Mouse (Mus musculus) E14TG2a.4 (cell line): ENCODE results near the gene Rraga.
"Not testable (repeated sequence)": the region's sequence is repeated elsewhere in the genome, so short reads cannot be mapped to it uniquely, and the experiment has no call there.

Experiments used
- H3K27me3 ChIP-seq: 2 replicates; pipeline ENCODE4 v1.6.1; 2014; ENCODE audit warnings: low read length, control low read depth; ENCODE audit not compliant: insufficient read depth
- H3K36me3 ChIP-seq: 2 replicates; pipeline ENCODE4 v1.6.1; 2014; ENCODE audit warnings: low read length, control low read depth; ENCODE audit not compliant: insufficient read depth
- H3K4me1 ChIP-seq: replicated peaks from 2 replicates; pipeline ENCODE4 v1.6.1; 2014; ENCODE audit warnings: low read depth, low read length, control low read depth
- H3K4me3 ChIP-seq: replicated peaks from 2 replicates; pipeline ENCODE4 v1.5.1; 2014; ENCODE audit warnings: mild to moderate bottlenecking, low read length
- H3K9me3 ChIP-seq: 2 replicates; pipeline ENCODE4 v1.6.1; 2014; ENCODE audit warnings: low read length, control low read depth
- CTCF ChIP-seq: conservative IDR thresholded peaks from 2 replicates; pipeline ENCODE4 v1.5.1; 2014; ENCODE audit warnings: low read length
- NANOG ChIP-seq: IDR thresholded peaks from 2 replicates; pipeline ENCODE4 v1.6.1; 2014; ENCODE audit warnings: borderline replicate concordance, low read length, mixed read lengths
- POU5F1 ChIP-seq: IDR thresholded peaks from 2 replicates; pipeline ENCODE4 v1.6.1; 2014; ENCODE audit warnings: low read length, borderline replicate concordance

Gene Rraga

DNA sequence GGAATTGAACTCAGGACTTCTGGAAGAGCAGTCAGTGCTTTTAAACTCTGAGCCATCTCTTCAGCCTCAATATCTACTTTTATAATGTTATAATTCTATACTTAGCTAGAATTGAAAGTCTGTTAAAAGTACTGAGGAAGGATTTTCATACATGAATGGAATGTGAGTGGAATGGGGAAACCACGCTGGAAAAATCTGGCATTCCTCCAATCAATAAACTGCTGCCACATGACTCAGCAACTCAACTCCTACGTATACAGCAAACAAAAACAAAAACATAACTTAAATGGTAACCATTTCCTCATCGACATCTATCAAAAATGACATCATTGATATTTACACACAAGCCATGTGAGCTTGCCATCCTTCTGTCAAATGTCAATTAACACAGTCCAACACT is 46.6 kb downstream of the Rraga start:
- Histone ChIP-seq H3K4me3 (no peak overlapping the region), H3K27me3 (no peaks in the 10 kb centered on the region), H3K9me3 (no peaks in the 10 kb centered on the region), H3K36me3 (no peaks in the 10 kb centered on the region), H3K4me1 (no peaks in the 10 kb centered on the region)
- TF ChIP-seq POU5F1 (no peak), NANOG (no peak)

- H3K4me3 ChIP-seq, H3K36me3 ChIP-seq, H3K27me3 ChIP-seq, H3K9me3 ChIP-seq, H3K4me1 ChIP-seq: not testable (repeated sequence)
- 0 out of 2 replicates have a peak, but pooled peaks have one; percentile 9 for TF ChIP-seq CTCF
Measured at GRCm38 (mm10) chr4:86622532-86622931, 47.1 kb downstream of the Rraga start.

DNA sequence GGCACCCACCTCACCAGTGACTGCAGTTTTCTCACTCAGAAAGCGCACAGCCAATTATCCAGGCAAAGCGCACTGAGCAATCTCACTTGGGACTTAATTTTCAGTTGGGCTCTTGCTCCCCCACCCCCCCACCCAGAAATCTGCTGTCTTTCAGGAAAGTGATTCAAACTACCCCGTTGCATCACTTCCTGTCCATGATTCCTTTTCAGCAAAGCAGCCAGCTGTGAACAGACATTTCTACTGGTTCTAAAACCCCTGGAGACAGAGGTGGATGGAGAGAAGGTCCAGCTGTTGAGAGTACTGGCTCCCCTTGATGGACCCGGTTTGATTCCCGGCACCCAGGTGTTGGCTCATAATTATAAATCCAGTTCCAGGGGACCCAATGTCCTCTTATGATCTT is 50.0 kb downstream of the Rraga start:
- H3K4me1 ChIP-seq, result no peaks in the 10 kb centered on the region
- H3K9me3 ChIP-seq, result no peaks in the 10 kb centered on the region
- no peak overlapping the region for H3K4me3 ChIP-seq
- no peak for TF ChIP-seq NANOG
- TF ChIP-seq POU5F1, result no peak
- TF ChIP-seq CTCF, result no peak
- H3K36me3 ChIP-seq, result no peaks in the 10 kb centered on the region
- H3K27me3 ChIP-seq, result no peaks in the 10 kb centered on the region

DNA sequence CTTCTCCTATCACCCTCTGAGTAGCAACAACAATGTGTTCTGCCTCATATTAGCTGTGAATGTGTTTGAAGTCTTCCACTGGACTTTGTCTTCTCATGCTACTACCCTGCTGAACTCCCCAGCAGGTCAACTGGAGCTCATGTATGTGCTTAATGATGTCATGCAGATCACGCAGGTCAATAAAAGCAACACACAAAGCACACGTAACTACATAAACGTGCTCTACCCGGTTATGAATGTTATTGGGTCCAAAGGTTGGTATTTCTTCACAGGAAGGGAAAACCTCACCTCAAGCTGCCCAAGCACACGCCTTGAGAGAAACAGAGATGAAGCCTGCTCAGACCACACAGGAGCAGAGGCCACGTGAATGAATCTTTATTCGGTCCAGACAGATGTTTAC is 51.0 kb downstream of the Rraga start:
- not testable (repeated sequence) for H3K36me3 ChIP-seq, H3K4me3 ChIP-seq, H3K27me3 ChIP-seq, H3K9me3 ChIP-seq, H3K4me1 ChIP-seq
